Mouse (Mus musculus) olfactory bulb, adult 2 months (tissue): ENCODE data around the gene Gm20661. TPM values are rescaled to one million over a fixed set of nuclear protein-coding genes. Genes with fewer than 3 reads are reported as not detected.

ENCODE experiments used
- H3K27ac ChIP-seq: fragments of 200-500 bp; 2 replicates; pipeline ENCODE4 v1.5.1; 2012; ENCODE audit warnings: low read depth, low read length; ENCODE audit not compliant: insufficient read depth
- H3K4me1 ChIP-seq: fragments of 200-500 bp; 2 replicates; pipeline ENCODE4 v1.6.1; 2012; ENCODE audit warnings: low read length; ENCODE audit not compliant: control insufficient read depth, insufficient read depth
- H3K4me3 ChIP-seq: fragments of 200-500 bp; 2 replicates; pipeline ENCODE4 v1.5.1; 2012; ENCODE audit warnings: mild to moderate bottlenecking, low read depth, low read length, moderate library complexity; ENCODE audit not compliant: insufficient read depth
- CTCF ChIP-seq: fragments of 200-500 bp; IDR thresholded peaks from 2 replicates; pipeline ENCODE4 v1.5.1; 2012; ENCODE audit warnings: low read depth, mild to moderate bottlenecking, low read length, moderate library complexity; ENCODE audit not compliant: insufficient read depth
- POLR2A ChIP-seq: fragments of 200-500 bp; IDR thresholded peaks from 2 replicates; pipeline ENCODE4 v1.6.1; 2012; ENCODE audit warnings: mild to moderate bottlenecking, low read depth, low read length, moderate library complexity; ENCODE audit not compliant: insufficient read depth
- WGBS: fragments of 180-500 bp; shearing (Covaris S2); methylation state at CpG from one replicate; pipeline ENCODE4 v1.1.7; 2018; 5-methylcytosine and 5-hydroxymethylcytosine counted together
- polyA plus RNA-seq: library from polyadenylated mRNA; stranded (reverse); fragments of >200 nt; gene quantifications from 2 replicates; pipeline ENCODE4 v1.2.4, GENCODE M21; 2012; ENCODE audit warnings: low replicate concordance; ENCODE audit not compliant: missing spikeins, insufficient read depth, insufficient read length

The Gm20661 gene
- polyA plus RNA-seq, 1 experiment, result not detected

- 97% methylated on average over 2 of the region's 2 CpGs for WGBS
- no peak for TF ChIP-seq POLR2A
- TF ChIP-seq CTCF, result no peak
- Histone ChIP-seq H3K4me3 (no peak overlapping the region), H3K4me1 (no peaks in the 10 kb centered on the region; the same call in 1 of the 2 replicates), H3K27ac (no peak overlapping the region)
Measured at GRCm38 (mm10) chr9:108035331-108036156, 52.7 kb downstream of the Gm20661 start.

Other genes starting within 250 kb of the Gm20661 start
- gene Rbm5, start 212.1 kb upstream of the Gm20661 start, polyA plus RNA-seq, result 401 and 773 TPM in 2 replicates
- 246 and 345 TPM in 2 replicates for gene Rbm6, start 109.8 kb upstream of the Gm20661 start, polyA plus RNA-seq
- not detected in 2 replicates for gene Mon1a, start 94.9 kb upstream of the Gm20661 start, polyA plus RNA-seq
- gene Mst1r, start 76.2 kb upstream of the Gm20661 start, polyA plus RNA-seq, result not detected in 2 replicates
- not detected in 2 replicates for gene Actl11, start 54.6 kb upstream of the Gm20661 start, polyA plus RNA-seq
- not detected in 2 replicates for gene Camkv, start 47.4 kb upstream of the Gm20661 start, polyA plus RNA-seq
- not detected in 2 replicates for gene Traip, start 32.9 kb upstream of the Gm20661 start, polyA plus RNA-seq
- gene Uba7, start 7.6 kb upstream of the Gm20661 start, polyA plus RNA-seq, result not detected in 2 replicates
- gene Inka1, start 2.8 kb downstream of the Gm20661 start, polyA plus RNA-seq, result not detected in 2 replicates
- gene Cdhr4, start 9.4 kb downstream of the Gm20661 start, polyA plus RNA-seq, result not detected in 2 replicates
- not detected in 2 replicates for gene Gm20662, start 13.3 kb downstream of the Gm20661 start, polyA plus RNA-seq
- gene Ip6k1, start 19.4 kb downstream of the Gm20661 start, polyA plus RNA-seq, result 406 TPM in 1 of 2 replicates, not detected in the other
- not detected in 2 replicates for gene Gmppb, start 66.2 kb downstream of the Gm20661 start, polyA plus RNA-seq
- not detected in 2 replicates for gene Amigo3, start 70.1 kb downstream of the Gm20661 start, polyA plus RNA-seq
- not detected in 2 replicates for gene Mst1, start 97.4 kb downstream of the Gm20661 start, polyA plus RNA-seq
- not detected in 2 replicates for gene Rnf123, start 100.3 kb downstream of the Gm20661 start, polyA plus RNA-seq
- gene Apeh, start 111.5 kb downstream of the Gm20661 start, polyA plus RNA-seq, result not detected in 2 replicates
- not detected in 2 replicates for gene Bsn, start 207.3 kb downstream of the Gm20661 start, polyA plus RNA-seq